In genomic region chr15:101394908-101395307, GRCm38 (mm10) we compare ENCODE assay signal across 27 mouse cellular contexts. TPM values are rescaled to one million over a fixed set of nuclear protein-coding genes. Genes with fewer than 3 reads are reported as not detected.
A peak's percentile ranks its signal among the peaks of the same experiment; 100 is the strongest.
DNase-seq lines count a peak whose midpoint lies in the region; ATAC-seq and TF ChIP-seq lines count a peak whose summit lies in the region.
"Had no signal": no experiment of that assay in that cellular context is flagged by ENCODE, and none has a peak within 500 bp of the region (broad histone marks: within the 10 kb centered on the region; RNA-seq: fewer than 3 reads in every experiment).

No protein-coding gene starts in this region.

- no peak for DNase-seq in cerebellum, adult 2 months
- no peak for DNase-seq in cerebellum, adult 18-20 months
- DNase-seq in kidney, adult 2 months = peak; percentile 53
- no peak for DNase-seq in kidney, postnatal 14 days
- DNase-seq in liver, postnatal 0 days = no peak
- DNase-seq in CH12.LX (ENCODE audit: extremely low read depth) (no peak), MN1 (ENCODE audit: low spot score) (no peak)
- DNase-seq: adrenal gland, postnatal 36 days; cerebellum, adult 8-10 months; gastrocnemius, postnatal 14 days; layer of hippocampus, postnatal 36 days; right cerebral cortex, postnatal 25 days had no signal

- no peaks in the 10 kb centered on the region for H3K4me1 ChIP-seq in cerebellum, adult 2 months (ENCODE audit: control insufficient read depth, insufficient read depth, low read length)
- H3K4me1 ChIP-seq in kidney, adult 2 months (ENCODE audit: control insufficient read depth, insufficient read depth, low read length) = no peaks in the 10 kb centered on the region; the same call in 1 of the 2 replicates
- no peaks in the 10 kb centered on the region for H3K4me1 ChIP-seq in liver, postnatal 0 days (ENCODE audit: insufficient read depth)
- no peaks in the 10 kb centered on the region for H3K4me1 ChIP-seq in liver, embryonic 12.5 days
- H3K4me1 ChIP-seq in CH12.LX (ENCODE audit: control insufficient read depth in 1 of 2, insufficient read depth in 2 of 2) = no peaks in the 10 kb centered on the region; a peak in 1 of 4 replicates
- H3K4me1 ChIP-seq: embryonic facial prominence, embryonic 13.5 days; hindbrain, embryonic 10.5 days; lung, embryonic 15.5 days; stomach, embryonic 15.5 days had no signal

- H3K9ac ChIP-seq in liver, postnatal 0 days (replicated peaks) = no peak overlapping the region
- H3K9ac ChIP-seq in liver, embryonic 12.5 days = no peak overlapping the region
- H3K9ac ChIP-seq in CH12.LX (ENCODE audit: insufficient read depth, low read depth) = no peak overlapping the region
- H3K9ac ChIP-seq: embryonic facial prominence, embryonic 13.5 days; lung, embryonic 15.5 days; stomach, embryonic 15.5 days had no signal

- no peak overlapping the region for H3K27ac ChIP-seq in cerebellum, adult 2 months (ENCODE audit: insufficient read depth, low read length)
- H3K27ac ChIP-seq in kidney, adult 2 months (ENCODE audit: insufficient read depth, low read depth, low read length) = no peak overlapping the region
- no peak overlapping the region for H3K27ac ChIP-seq in liver, postnatal 0 days (ENCODE audit: low read depth)
- no peak overlapping the region for H3K27ac ChIP-seq in liver, embryonic 12.5 days
- H3K27ac ChIP-seq in CH12.LX (ENCODE audit: insufficient read depth, low read depth) = no peak overlapping the region
- H3K27ac ChIP-seq: embryonic facial prominence, embryonic 13.5 days; heart, embryonic 10.5 days; hindbrain, embryonic 10.5 days; hindbrain, postnatal 0 days; lung, embryonic 15.5 days; stomach, embryonic 15.5 days had no signal

- TF ChIP-seq CTCF in cerebellum, adult 2 months (IDR thresholded peaks at IDR 0.05; ENCODE audit: borderline replicate concordance, insufficient read depth, low read depth, low read length) = peak; percentile 33; the same call in 1 of the 2 replicates
- no peak; the same call in 1 of the 2 replicates for TF ChIP-seq CTCF in kidney, adult 2 months (conservative IDR thresholded peaks at IDR 0.05; ENCODE audit: insufficient read depth, insufficient read length, low read depth, low read length)
- TF ChIP-seq CTCF in liver, postnatal 0 days (IDR thresholded peaks at IDR 0.05; ENCODE audit: low read depth) = 0 out of 2 replicates have a peak, but pooled peaks have one; percentile 11
- TF ChIP-seq CTCF in CH12.LX (conservative IDR thresholded peaks at IDR 0.05 in 1 of 2, IDR thresholded peaks at IDR 0.05 in 1 of 2; ENCODE audit: low read depth in 2 of 2, low read length in 2 of 2) = peak; percentile 21 to 52; a peak in 2 of 4 replicates

- TF ChIP-seq RAD21 in CH12.LX (IDR thresholded peaks at IDR 0.05; ENCODE audit: low read depth, low read length) = peak; percentile 5

- no peak overlapping the region for H3K4me3 ChIP-seq in cerebellum, adult 2 months (replicated peaks; ENCODE audit: insufficient read depth, low read depth, low read length)
- no peak overlapping the region for H3K4me3 ChIP-seq in kidney, adult 2 months (ENCODE audit: insufficient read depth, low read depth, low read length)
- no peak overlapping the region for H3K4me3 ChIP-seq in liver, postnatal 0 days (ENCODE audit: low read depth, low read length)
- no peak overlapping the region for H3K4me3 ChIP-seq in liver, embryonic 12.5 days
- H3K4me3 ChIP-seq in CH12.LX (replicated peaks in 1 of 3; ENCODE audit: low read depth in 2 of 3, low read length in 2 of 3, poor library complexity in 1 of 3) = no peak overlapping the region
- H3K4me3 ChIP-seq: embryonic facial prominence, embryonic 13.5 days; heart, embryonic 10.5 days; hindbrain, embryonic 10.5 days; lung, embryonic 15.5 days; stomach, embryonic 15.5 days had no signal

- WGBS in cerebellum, adult 2 months = 53% methylated on average over 7 of the region's 7 CpGs
- 51% methylated on average over 7 of the region's 7 CpGs for WGBS in kidney, adult 2 months
- WGBS in liver, postnatal 0 days (ENCODE audit: insufficient replicate concordance) = 56% methylated on average over 7 of the region's 7 CpGs
- WGBS in liver, embryonic 12.5 days (ENCODE audit: insufficient replicate concordance) = 62% methylated on average over 7 of the region's 7 CpGs

- H3K4me2 ChIP-seq in liver, postnatal 0 days (ENCODE audit: low read depth, low read length) = no peak overlapping the region
- H3K4me2 ChIP-seq in liver, embryonic 12.5 days = no peak overlapping the region
- H3K4me2 ChIP-seq in CH12.LX (ENCODE audit: insufficient read depth, low read depth, poor library complexity, severe bottlenecking) = no peak overlapping the region
- H3K4me2 ChIP-seq: embryonic facial prominence, embryonic 13.5 days; lung, embryonic 15.5 days; stomach, embryonic 15.5 days had no signal

- in situ Hi-C loops in CH12.LX (cut with MboI; ENCODE audit: low pct_ligation_motif_present, low pct_unique_long_range_greater_than_20kb, low sequenced_read_pairs) = no loop called here

- no peak for TF ChIP-seq POLR2A in cerebellum, adult 2 months (IDR thresholded peaks at IDR 0.05; ENCODE audit: borderline replicate concordance, insufficient read depth, low read length)
- TF ChIP-seq POLR2A in kidney, adult 2 months (IDR thresholded peaks at IDR 0.05; ENCODE audit: low read depth, low read length) = no peak
- no peak for TF ChIP-seq POLR2A in CH12.LX (IDR thresholded peaks at IDR 0.05; ENCODE audit: low read depth, low read length)

- dilution Hi-C loops in CH12.LX (cut with MboI; ENCODE audit: extremely low pct_ligation_motif_present, extremely low pct_unique_long_range_greater_than_20kb, low sequenced_read_pairs) = no loop called here

- no peaks in the 10 kb centered on the region for H3K27me3 ChIP-seq in cerebellum, adult 2 months (ENCODE audit: control insufficient read depth, insufficient read depth, low read length)
- no peaks in the 10 kb centered on the region for H3K27me3 ChIP-seq in kidney, adult 2 months (replicated peaks; ENCODE audit: control insufficient read depth, insufficient read depth, low read length)
- H3K27me3 ChIP-seq in liver, postnatal 0 days (ENCODE audit: insufficient read depth, low read length) = no peaks in the 10 kb centered on the region
- no peaks in the 10 kb centered on the region for H3K27me3 ChIP-seq in liver, embryonic 12.5 days (replicated peaks)
- H3K27me3 ChIP-seq in CH12.LX (replicated peaks) = peaks cover 78% of the 10 kb centered on the region
- H3K27me3 ChIP-seq: embryonic facial prominence, embryonic 13.5 days; lung, embryonic 15.5 days; stomach, embryonic 15.5 days had no signal

- no peaks in the 10 kb centered on the region for H3K9me3 ChIP-seq in liver, postnatal 0 days (ENCODE audit: low read length)
- no peaks in the 10 kb centered on the region for H3K9me3 ChIP-seq in liver, embryonic 12.5 days (replicated peaks)
- H3K9me3 ChIP-seq in CH12.LX (replicated peaks; ENCODE audit: low read length) = no peaks in the 10 kb centered on the region
- H3K9me3 ChIP-seq: embryonic facial prominence, embryonic 13.5 days; heart, embryonic 10.5 days; hindbrain, embryonic 10.5 days; lung, embryonic 15.5 days; stomach, embryonic 15.5 days had no signal

- no peaks in the 10 kb centered on the region for H3K79me2 ChIP-seq in CH12.LX (replicated peaks; ENCODE audit: control insufficient read depth, extremely low read depth, insufficient read depth, poor library complexity, severe bottlenecking)

- TF ChIP-seq EP300 in liver, postnatal 0 days (IDR thresholded peaks at IDR 0.05; ENCODE audit: low read depth) = no peak
- TF ChIP-seq EP300 in CH12.LX (IDR thresholded peaks at IDR 0.05; ENCODE audit: low read length) = no peak

- no peak for ATAC-seq in liver, postnatal 0 days
- no peak for ATAC-seq in liver, embryonic 12.5 days
- ATAC-seq: forebrain, embryonic 14.5 days; hindbrain, postnatal 0 days; midbrain, embryonic 16.5 days had no signal

- H3K36me3 ChIP-seq in kidney, adult 2 months (ENCODE audit: control insufficient read depth, insufficient read depth, low read length) = no peaks in the 10 kb centered on the region
- H3K36me3 ChIP-seq in liver, postnatal 0 days (replicated peaks; ENCODE audit: insufficient read depth, low read length) = no peaks in the 10 kb centered on the region
- no peaks in the 10 kb centered on the region for H3K36me3 ChIP-seq in liver, embryonic 12.5 days
- no peaks in the 10 kb centered on the region for H3K36me3 ChIP-seq in CH12.LX (replicated peaks in 1 of 2; ENCODE audit: control insufficient read depth in 1 of 2, insufficient read depth in 1 of 2, low read length in 1 of 2)
- H3K36me3 ChIP-seq: embryonic facial prominence, embryonic 13.5 days; heart, embryonic 10.5 days; hindbrain, embryonic 10.5 days; lung, embryonic 15.5 days; stomach, embryonic 15.5 days had no signal

RNA-seq across cellular contexts. Expression of gene Krt7, which starts 15.9 kb away (rescaled TPM):
- 0.33 and 0.36 TPM in 2 replicates for polyA plus RNA-seq in cerebellum, adult 2 months (2012; rRNA removed)
- polyA plus RNA-seq in kidney, adult 2 months (2012; rRNA removed) = 50.9 and 57.3 TPM in 2 replicates
- polyA plus RNA-seq in liver, postnatal 0 days (2015; fragmentation: Nextera tagmentation; extraction: Ambion mirVana) = 2.3 and 2.4 TPM in 2 replicates
- 6.0 and 6.1 TPM in 2 replicates for polyA plus RNA-seq in liver, embryonic 12.5 days (2016; fragmentation: Nextera tagmentation; extraction: Ambion mirVana)
- total RNA-seq in CH12.LX (2012; rRNA removed) (0.55 TPM in 2 replicates), CH12.LX (2014; rRNA removed) (0.46 and 0.81 TPM in 2 replicates)
- 2.5 and 4.1 TPM in 2 replicates for polyA plus RNA-seq in CH12.LX (2012; ENCODE audit: insufficient read length, low read depth)
- total RNA-seq: gastrocnemius, postnatal 14 days; layer of hippocampus, postnatal 36 days; megakaryocyte-erythroid progenitor cell, adult 5-6 weeks had no signal

RNA-seq across cellular contexts. Expression of gene Krt80, which starts 24.9 kb away (rescaled TPM):
- polyA plus RNA-seq in cerebellum, adult 2 months (2012; rRNA removed) = 0.05 and 0.30 TPM in 2 replicates
- polyA plus RNA-seq in kidney, adult 2 months (2012; rRNA removed) = 14.2 and 14.7 TPM in 2 replicates
- polyA plus RNA-seq in liver, postnatal 0 days (2015; fragmentation: Nextera tagmentation; extraction: Ambion mirVana) = 0.31 and 0.38 TPM in 2 replicates
- polyA plus RNA-seq in liver, embryonic 12.5 days (2016; fragmentation: Nextera tagmentation; extraction: Ambion mirVana) = 0.11 and 0.16 TPM in 2 replicates
- total RNA-seq in CH12.LX (2012; rRNA removed) = not detected in 2 replicates
- not detected in 2 replicates for total RNA-seq in CH12.LX (2014; rRNA removed)
- polyA plus RNA-seq in CH12.LX (2012; ENCODE audit: insufficient read length, low read depth) = 0.20 TPM in 1 of 2 replicates, not detected in the other
- total RNA-seq: megakaryocyte-erythroid progenitor cell, adult 5-6 weeks; MEL had no signal
- polyA plus RNA-seq: forebrain, embryonic 14.5 days had no signal

RNA-seq across cellular contexts. Expression of gene Krt87, which starts 43.7 kb away (rescaled TPM):
- 0.13 and 0.15 TPM in 2 replicates for polyA plus RNA-seq in cerebellum, adult 2 months (2012; rRNA removed)
- polyA plus RNA-seq in kidney, adult 2 months (2012; rRNA removed) = not detected in 2 replicates
- polyA plus RNA-seq in liver, postnatal 0 days (2015; fragmentation: Nextera tagmentation; extraction: Ambion mirVana) = not detected in 2 replicates
- not detected in 2 replicates for polyA plus RNA-seq in liver, embryonic 12.5 days (2016; fragmentation: Nextera tagmentation; extraction: Ambion mirVana)
- total RNA-seq in CH12.LX (2012; rRNA removed) = 0.08 TPM in 1 of 2 replicates, not detected in the other
- not detected in 2 replicates for total RNA-seq in CH12.LX (2014; rRNA removed)
- 0.11 and 0.16 TPM in 2 replicates for polyA plus RNA-seq in CH12.LX (2012; ENCODE audit: insufficient read length, low read depth)
- total RNA-seq: adrenal gland, postnatal 36 days; gastrocnemius, postnatal 14 days; megakaryocyte-erythroid progenitor cell, adult 5-6 weeks; MEL; neutrophil, adult 5-6 weeks had no signal
- polyA plus RNA-seq: forebrain, embryonic 14.5 days; heart, embryonic 10.5 days; heart, postnatal 0 days had no signal

RNA-seq across cellular contexts. Expression of gene Krt88, which starts 52.6 kb away (rescaled TPM):
- polyA plus RNA-seq in cerebellum, adult 2 months (2012; rRNA removed) = not detected in 2 replicates
- polyA plus RNA-seq in kidney, adult 2 months (2012; rRNA removed) = 0.18 TPM in 1 of 2 replicates, not detected in the other
- not detected in 2 replicates for polyA plus RNA-seq in liver, postnatal 0 days (2015; fragmentation: Nextera tagmentation; extraction: Ambion mirVana)
- polyA plus RNA-seq in liver, embryonic 12.5 days (2016; fragmentation: Nextera tagmentation; extraction: Ambion mirVana) = not detected in 2 replicates
- total RNA-seq in CH12.LX (2012; rRNA removed) = not detected in 2 replicates
- total RNA-seq in CH12.LX (2014; rRNA removed) = not detected in 2 replicates
- polyA plus RNA-seq in CH12.LX (2012; ENCODE audit: insufficient read length, low read depth) = not detected in 2 replicates
- total RNA-seq: adrenal gland, postnatal 36 days; gastrocnemius, postnatal 14 days; hindbrain, postnatal 0 days; layer of hippocampus, postnatal 36 days; left cerebral cortex, postnatal 14 days; megakaryocyte-erythroid progenitor cell, adult 5-6 weeks; MEL; neutrophil, adult 5-6 weeks had no signal
- polyA plus RNA-seq: embryonic facial prominence, embryonic 13.5 days; forebrain, embryonic 14.5 days; heart, embryonic 10.5 days; heart, postnatal 0 days; hindbrain, embryonic 10.5 days; limb, embryonic 14.5 days; lung, embryonic 15.5 days; midbrain, embryonic 16.5 days had no signal

Comparison
In these comparisons a context has a peak if more than half of its experiments do, and no peak if none do; other contexts are left out.
1. RNA of gene Krt80, which starts 24.9 kb away (polyA plus RNA-seq): 14.2 to 14.7 TPM in kidney, adult 2 months; 0.31 to 0.38 TPM in liver, postnatal 0 days, 0.20 TPM in CH12.LX, 0.11 to 0.16 TPM in liver, embryonic 12.5 days and 0.05 to 0.30 TPM in cerebellum, adult 2 months; every median in the first group is over 10 times any median in the second.